Mouse (Mus musculus) neural tube, embryonic 11.5 days (tissue): ENCODE measurements around the gene AC131692.1. TPM values are rescaled to one million over a fixed set of nuclear protein-coding genes. Genes with fewer than 3 reads are reported as not detected.

Experiments used
- ATAC-seq: fragments of 200-750 bp; cut with Nextera tagmentation; 2 replicates; pipeline ENCODE4 v1.8.0; 2017; ENCODE audit warnings: moderate number of reproducible peaks, mild to moderate bottlenecking, moderate TSS enrichment, moderate library complexity; ENCODE audit not compliant: insufficient read depth, low FRiP score, low TSS enrichment
- DNase-seq: peaks from one replicate; pipeline ENCODE4 v3.0.0-alpha.2; 2015; ENCODE audit warnings: low spot score
- H3K27ac ChIP-seq: fragments of 300-500 bp; sonication (generic); 2 replicates; pipeline ENCODE4 v1.5.1; 2014; ENCODE audit warnings: low read depth, mild to moderate bottlenecking, low read length
- H3K27me3 ChIP-seq: fragments of 300-500 bp; sonication (generic); 2 replicates; pipeline ENCODE4 v1.6.1; 2014; ENCODE audit warnings: mild to moderate bottlenecking, low read length, mixed read lengths; ENCODE audit not compliant: control insufficient read depth, insufficient read depth
- H3K36me3 ChIP-seq: fragments of 300-500 bp; sonication (generic); 2 replicates; pipeline ENCODE4 v1.6.1; 2014; ENCODE audit warnings: mild to moderate bottlenecking, low read length, moderate library complexity, mixed read lengths; ENCODE audit not compliant: control insufficient read depth, insufficient read depth
- H3K4me1 ChIP-seq: fragments of 300-500 bp; sonication (generic); 2 replicates; pipeline ENCODE4 v1.6.1; 2014; ENCODE audit warnings: low read length, mixed read lengths; ENCODE audit not compliant: control insufficient read depth, insufficient read depth
- H3K4me2 ChIP-seq: fragments of 300-500 bp; sonication (generic); 2 replicates; pipeline ENCODE4 v1.6.1; 2014; ENCODE audit warnings: low read depth, mild to moderate bottlenecking, moderate library complexity
- H3K4me3 ChIP-seq: fragments of 300-500 bp; sonication (generic); 2 replicates; pipeline ENCODE4 v1.5.1; 2014; ENCODE audit warnings: low read depth, low read length
- H3K9ac ChIP-seq: fragments of 300-500 bp; sonication (generic); 2 replicates; pipeline ENCODE4 v1.6.1; 2014; ENCODE audit warnings: mild to moderate bottlenecking, low read length
- H3K9me3 ChIP-seq: fragments of 300-500 bp; sonication (generic); 2 replicates; pipeline ENCODE4 v1.6.1; 2016; ENCODE audit warnings: low read length; ENCODE audit not compliant: control insufficient read depth
- WGBS: fragments of 180-500 bp; shearing (Covaris S2); extraction: QIAGEN DNeasy Blood & Tissue Kit; methylation state at CpG from one replicate; pipeline ENCODE4 v1.1.7; 2014; 5-methylcytosine and 5-hydroxymethylcytosine counted together
- polyA plus RNA-seq: library from polyadenylated mRNA; unstranded; fragments of >200 nt; fragmentation: Nextera tagmentation; extraction: Ambion mirVana; gene quantifications from 2 replicates; pipeline ENCODE4 v1.2.1, GENCODE M21; 2014

The AC131692.1 gene
- polyA plus RNA-seq, 1 experiment from 2014 or later = not detected

- Histone ChIP-seq H3K9me3 (no peaks in the 10 kb centered on the region), H3K9ac (peak overlapping the region; percentile 69), H3K4me3 (peak overlapping the region; percentile 77), H3K27ac (no peak overlapping the region), H3K36me3 (peaks cover 12% of the 10 kb centered on the region), H3K27me3 (no peaks in the 10 kb centered on the region), H3K4me1 (peaks cover 11% of the 10 kb centered on the region; the same call in 1 of the 2 replicates), H3K4me2 (peak overlapping the region; percentile 45)
- ATAC-seq = no peak
- WGBS = 68% methylated on average over 4 of the region's 4 CpGs
- DNase-seq = no peak
Measured at GRCm38 (mm10) chr19:6056696-6057095, 37.5 kb upstream of the AC131692.1 start.

- peaks cover 12% of the 10 kb centered on the region for H3K36me3 ChIP-seq
- H3K27me3 ChIP-seq = no peaks in the 10 kb centered on the region
Measured at GRCm38 (mm10) chr19:6057313-6058096, 36.7 kb upstream of the AC131692.1 start, which contains the start of the genes Mrpl49 and Fau. Gene Mrpl49, minus strand, starts transcription at chr19:6057785. Gene Fau, plus strand, starts transcription at chr19:6057844.

GRCm38 (mm10) chr19:6058513-6058912 is 35.7 kb upstream of the AC131692.1 start:
- Histone ChIP-seq H3K27me3 (no peaks in the 10 kb centered on the region), H3K9me3 (no peaks in the 10 kb centered on the region), H3K4me2 (peak overlapping the region; percentile 76), H3K4me1 (peaks cover 21% of the 10 kb centered on the region), H3K36me3 (peaks cover 9% of the 10 kb centered on the region; the same call in 1 of the 2 replicates), H3K27ac (no peak overlapping the region), H3K4me3 (peak overlapping the region; percentile 77), H3K9ac (peak overlapping the region; percentile 69)
- no peak for DNase-seq
- 28% methylated on average over 5 of the region's 5 CpGs for WGBS
- no peak for ATAC-seq

More at GRCm38 (mm10) chr19:6057313-6058096, 36.7 kb upstream of the AC131692.1 start, which contains the start of the genes Mrpl49 and Fau:
- peak within 1 kb of the TSS; percentile 77 for H3K4me3 ChIP-seq
- peak within 1 kb of the TSS; percentile 69 for H3K9ac ChIP-seq
- peak; percentile 85 for ATAC-seq
- peak within 1 kb of the TSS; percentile 76 for H3K4me2 ChIP-seq
- DNase-seq = peak; percentile 100
- no peaks in the 10 kb centered on the region for H3K9me3 ChIP-seq
- under 1% methylated on average over 57 of the region's 63 CpGs for WGBS
- peaks cover 19% of the 10 kb centered on the region for H3K4me1 ChIP-seq
- peak within 1 kb of the TSS; percentile 45; the same call in 1 of the 2 replicates for H3K27ac ChIP-seq

GRCm38 (mm10) chr19:6058966-6059365 is 35.3 kb upstream of the AC131692.1 start:
- H3K4me1 ChIP-seq = peaks cover 21% of the 10 kb centered on the region
- no peaks in the 10 kb centered on the region for H3K27me3 ChIP-seq
- H3K27ac ChIP-seq = no peak overlapping the region
- H3K36me3 ChIP-seq = peaks cover 9% of the 10 kb centered on the region; the same call in 1 of the 2 replicates
- peak overlapping the region; percentile 76 for H3K4me2 ChIP-seq
- H3K4me3 ChIP-seq = peak overlapping the region; percentile 77
- 91% methylated on average over 5 of the region's 5 CpGs for WGBS
- ATAC-seq = no peak
- no peaks in the 10 kb centered on the region for H3K9me3 ChIP-seq
- H3K9ac ChIP-seq = no peak overlapping the region
- DNase-seq = no peak

- H3K36me3 ChIP-seq = peaks cover 2% of the 10 kb centered on the region; the same call in 1 of the 2 replicates
- H3K9ac ChIP-seq = peak within 1 kb of the TSS; percentile 96
- WGBS = under 1% methylated on average over 58 of the region's 58 CpGs
- H3K9me3 ChIP-seq = no peaks in the 10 kb centered on the region
- H3K4me3 ChIP-seq = peak within 1 kb of the TSS; percentile 92
- H3K4me1 ChIP-seq = peaks cover 22% of the 10 kb centered on the region
- peak within 1 kb of the TSS; percentile 100 for H3K4me2 ChIP-seq
- peak within 1 kb of the TSS; percentile 93 for H3K27ac ChIP-seq
- no peaks in the 10 kb centered on the region for H3K27me3 ChIP-seq
- peak; percentile 91 for DNase-seq
- peak; percentile 45; the same call in 1 of the 2 replicates for ATAC-seq
Measured at GRCm38 (mm10) chr19:6061021-6061533, 33.1 kb upstream of the AC131692.1 start, which contains the start of gene Znhit2. Gene Znhit2, plus strand, starts transcription at chr19:6061192.

GRCm38 (mm10) chr19:6061641-6062302 is 32.4 kb upstream of the AC131692.1 start:
- peak overlapping the region; percentile 100 for H3K4me2 ChIP-seq
- H3K9ac ChIP-seq = peak overlapping the region; percentile 96
- DNase-seq = peak; percentile 25
- WGBS = 3% methylated on average over 43 of the region's 44 CpGs
- peaks cover 27% of the 10 kb centered on the region for H3K4me1 ChIP-seq
- no peaks in the 10 kb centered on the region for H3K9me3 ChIP-seq
- no peak for ATAC-seq
- peak overlapping the region; percentile 93 for H3K27ac ChIP-seq
- H3K36me3 ChIP-seq = peaks cover 2% of the 10 kb centered on the region; the same call in 1 of the 2 replicates
- no peaks in the 10 kb centered on the region for H3K27me3 ChIP-seq
- H3K4me3 ChIP-seq = peak overlapping the region; percentile 92

GRCm38 (mm10) chr19:6062418-6062817 is 31.8 kb upstream of the AC131692.1 start:
- peak overlapping the region; percentile 96 for H3K9ac ChIP-seq
- DNase-seq = no peak

GRCm38 (mm10) chr19:6063081-6063480 is 31.1 kb upstream of the AC131692.1 start:
- Histone ChIP-seq H3K4me2 (no peak overlapping the region), H3K9me3 (no peaks in the 10 kb centered on the region), H3K4me3 (0 out of 2 replicates have a peak overlapping the region, but pooled peaks have one; percentile 8), H3K9ac (no peak overlapping the region), H3K36me3 (peaks cover 2% of the 10 kb centered on the region; the same call in 1 of the 2 replicates), H3K27me3 (no peaks in the 10 kb centered on the region), H3K4me1 (peaks cover 29% of the 10 kb centered on the region), H3K27ac (no peak overlapping the region)
- 92% methylated on average over 6 of the region's 6 CpGs for WGBS
- DNase-seq (no peak), ATAC-seq (no peak)

More at GRCm38 (mm10) chr19:6062418-6062817, 31.8 kb upstream of the AC131692.1 start:
- Histone ChIP-seq H3K27me3 (no peaks in the 10 kb centered on the region), H3K36me3 (peaks cover 2% of the 10 kb centered on the region; the same call in 1 of the 2 replicates), H3K4me1 (peaks cover 27% of the 10 kb centered on the region), H3K27ac (no peak overlapping the region), H3K4me2 (peak overlapping the region; percentile 100), H3K9me3 (no peaks in the 10 kb centered on the region), H3K4me3 (peak overlapping the region; percentile 92)
- ATAC-seq = no peak
- 75% methylated on average over 5 of the region's 5 CpGs for WGBS
